Mouse (Mus musculus): ENCODE measurements at regions not wholly inside any gene's neighbourhood (a gene's known extent, or its start where the extent isn't known, plus 50 kb on each side); places are given as distances from the start of the nearest gene placed in this dataset.

- DNase-seq (ENCODE audit: extremely low read depth): no peak
- no peaks in the 10 kb centered on the region for H3K79me2 ChIP-seq (replicated peaks; ENCODE audit: control insufficient read depth, extremely low read depth, insufficient read depth, poor library complexity, severe bottlenecking)
- peaks cover 14% of the 10 kb centered on the region for H3K27me3 ChIP-seq (replicated peaks)
- no peak overlapping the region for H3K4me2 ChIP-seq (ENCODE audit: insufficient read depth, low read depth, poor library complexity, severe bottlenecking)
- H3K4me3 ChIP-seq (replicated peaks in 1 of 3; ENCODE audit: low read depth in 2 of 3, low read length in 2 of 3, poor library complexity in 1 of 3): no peak overlapping the region
- H3K4me1 ChIP-seq (ENCODE audit: control insufficient read depth in 1 of 2, insufficient read depth in 2 of 2): no peaks in the 10 kb centered on the region
- H3K9me3 ChIP-seq (replicated peaks; ENCODE audit: low read length): peaks cover 46% of the 10 kb centered on the region
- no peaks in the 10 kb centered on the region for H3K36me3 ChIP-seq (replicated peaks in 1 of 2; ENCODE audit: control insufficient read depth in 1 of 2, insufficient read depth in 1 of 2, low read length in 1 of 2)
- H3K9ac ChIP-seq (ENCODE audit: insufficient read depth, low read depth): no peak overlapping the region
- H3K27ac ChIP-seq (ENCODE audit: insufficient read depth, low read depth): no peak overlapping the region
- TF ChIP-seq RAD21 (IDR thresholded peaks at IDR 0.05; ENCODE audit: low read depth, low read length) (no peak), JUND (conservative IDR thresholded peaks at IDR 0.05; ENCODE audit: low read depth, low read length) (no peak), CHD2 (IDR thresholded peaks at IDR 0.05; ENCODE audit: low read length) (no peak), SIN3A (IDR thresholded peaks at IDR 0.05; ENCODE audit: low read length) (no peak), SMC3 (IDR thresholded peaks at IDR 0.05; ENCODE audit: low read depth, low read length) (no peak), POLR2A (IDR thresholded peaks at IDR 0.05; ENCODE audit: low read depth, low read length) (no peak)
- dilution Hi-C loops (cut with MboI; ENCODE audit: extremely low pct_ligation_motif_present, extremely low pct_unique_long_range_greater_than_20kb, low sequenced_read_pairs) (no loop called here), in situ Hi-C loops (cut with MboI; ENCODE audit: low pct_ligation_motif_present, low pct_unique_long_range_greater_than_20kb, low sequenced_read_pairs) (no loop called here)
Observed at GRCm38 (mm10) chr6:112205420-112205995, 68.0 kb upstream of the Lmcd1 start.

- H3K36me3 ChIP-seq (replicated peaks in 1 of 2; ENCODE audit: control insufficient read depth in 1 of 2, insufficient read depth in 1 of 2, low read length in 1 of 2): no peaks in the 10 kb centered on the region
- H3K4me3 ChIP-seq (replicated peaks in 1 of 3; ENCODE audit: low read depth in 2 of 3, low read length in 2 of 3, poor library complexity in 1 of 3): no peak overlapping the region
- no peak overlapping the region for H3K9ac ChIP-seq (ENCODE audit: insufficient read depth, low read depth)
- no peak overlapping the region for H3K4me2 ChIP-seq (ENCODE audit: insufficient read depth, low read depth, poor library complexity, severe bottlenecking)
- no peaks in the 10 kb centered on the region for H3K4me1 ChIP-seq (ENCODE audit: control insufficient read depth in 1 of 2, insufficient read depth in 2 of 2)
- in situ Hi-C loops (cut with MboI; ENCODE audit: low pct_ligation_motif_present, low pct_unique_long_range_greater_than_20kb, low sequenced_read_pairs): no loop called here
- peaks cover 4% of the 10 kb centered on the region for H3K27me3 ChIP-seq (replicated peaks)
- no peak overlapping the region for H3K27ac ChIP-seq (ENCODE audit: insufficient read depth, low read depth)
- DNase-seq (ENCODE audit: extremely low read depth): peak; percentile 52
- dilution Hi-C loops (cut with MboI; ENCODE audit: extremely low pct_ligation_motif_present, extremely low pct_unique_long_range_greater_than_20kb, low sequenced_read_pairs): no loop called here
- peaks cover 47% of the 10 kb centered on the region for H3K9me3 ChIP-seq (replicated peaks; ENCODE audit: low read length)
- no peaks in the 10 kb centered on the region for H3K79me2 ChIP-seq (replicated peaks; ENCODE audit: control insufficient read depth, extremely low read depth, insufficient read depth, poor library complexity, severe bottlenecking)
- no peak for TF ChIP-seq MYC (IDR thresholded peaks at IDR 0.05; ENCODE audit: low read depth, low read length)
- peak; percentile 45 for TF ChIP-seq SMC3 (IDR thresholded peaks at IDR 0.05; ENCODE audit: low read depth, low read length)
- TF ChIP-seq EP300 (IDR thresholded peaks at IDR 0.05; ENCODE audit: low read length): no peak
- no peak for TF ChIP-seq JUND (conservative IDR thresholded peaks at IDR 0.05; ENCODE audit: low read depth, low read length)
- no peak for TF ChIP-seq USF1 (IDR thresholded peaks at IDR 0.05; ENCODE audit: low read depth, low read length)
- no peak for TF ChIP-seq RCOR1 (conservative IDR thresholded peaks at IDR 0.05; ENCODE audit: low read depth, low read length)
- no peak for TF ChIP-seq MAX (IDR thresholded peaks at IDR 0.05; ENCODE audit: low read length)
- peak; percentile 30 to 61 for TF ChIP-seq CTCF (conservative IDR thresholded peaks at IDR 0.05 in 1 of 2, IDR thresholded peaks at IDR 0.05 in 1 of 2; ENCODE audit: low read depth in 2 of 2, low read length in 2 of 2)
- TF ChIP-seq ZMIZ1 (IDR thresholded peaks at IDR 0.05; ENCODE audit: low read depth, low read length): no peak
- peak; percentile 57 for TF ChIP-seq RAD21 (IDR thresholded peaks at IDR 0.05; ENCODE audit: low read depth, low read length)
- no peak for TF ChIP-seq NELFE (IDR thresholded peaks at IDR 0.05; ENCODE audit: low read depth, low read length)
- no peak for TF ChIP-seq MEF2A (IDR thresholded peaks at IDR 0.05; ENCODE audit: borderline replicate concordance, low read depth, low read length)
- no peak for TF ChIP-seq E2F4 (IDR thresholded peaks at IDR 0.05; ENCODE audit: insufficient replicate concordance, low read depth, low read length)
- no peak for TF ChIP-seq ETS1 (conservative IDR thresholded peaks at IDR 0.05; ENCODE audit: low read depth, low read length)
- TF ChIP-seq GABPA (IDR thresholded peaks at IDR 0.05; ENCODE audit: insufficient replicate concordance, low read depth, low read length): no peak
- TF ChIP-seq PAX5 (IDR thresholded peaks at IDR 0.05; ENCODE audit: low read length): no peak
- no peak for TF ChIP-seq BHLHE40 (IDR thresholded peaks at IDR 0.05; ENCODE audit: low read depth, low read length)
- no peak for TF ChIP-seq ZKSCAN1 (IDR thresholded peaks at IDR 0.05; ENCODE audit: borderline replicate concordance, low read depth, low read length)
Observed at GRCm38 (mm10) chr6:112207229-112207628, 66.3 kb upstream of the Lmcd1 start.

Measured in CH12.LX (cell line).